Mouse (Mus musculus) G1E-ER4 (cell line): ENCODE data around the gene Taar7d. TPM values are rescaled to one million over a fixed set of nuclear protein-coding genes. Genes with fewer than 3 reads are reported as not detected.

ENCODE experiments used
- GATA1 ChIP-seq: IDR thresholded peaks from one replicate; pipeline ENCODE4 v1.8.0; 2012; ENCODE audit warnings: low read length, inconsistent platforms
- polyA plus RNA-seq: library from polyadenylated mRNA; stranded (reverse); fragments of >175 nt; gene quantifications from 2 replicates; pipeline ENCODE4 v1.2.3, GENCODE M21; 2012

Taar7d gene
- polyA plus RNA-seq: not detected in 2 replicates

DNA sequence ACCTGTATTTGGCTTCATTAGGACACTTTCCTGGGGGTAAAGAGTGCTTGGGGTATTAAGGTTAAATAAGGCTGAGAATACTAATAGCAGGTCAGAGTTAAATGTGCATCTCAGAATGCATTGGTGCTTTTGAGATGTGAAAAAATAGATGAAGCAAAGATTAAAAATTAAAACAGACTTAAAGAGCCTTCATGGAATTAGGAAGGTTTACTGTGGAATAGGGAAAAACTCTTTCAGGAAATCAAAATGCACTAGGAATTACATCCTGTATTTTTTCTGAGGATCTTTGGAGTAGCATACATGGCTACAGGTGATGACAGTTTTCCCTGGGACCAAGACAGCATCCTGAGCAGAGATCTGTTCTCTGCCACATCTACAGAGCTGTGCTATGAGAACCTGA lies at the start of gene Taar7d:
Gene Taar7d (plus strand): TSS at position 301 of the 400 bp plus-strand sequence.
- no peak for TF ChIP-seq GATA1

DNA sequence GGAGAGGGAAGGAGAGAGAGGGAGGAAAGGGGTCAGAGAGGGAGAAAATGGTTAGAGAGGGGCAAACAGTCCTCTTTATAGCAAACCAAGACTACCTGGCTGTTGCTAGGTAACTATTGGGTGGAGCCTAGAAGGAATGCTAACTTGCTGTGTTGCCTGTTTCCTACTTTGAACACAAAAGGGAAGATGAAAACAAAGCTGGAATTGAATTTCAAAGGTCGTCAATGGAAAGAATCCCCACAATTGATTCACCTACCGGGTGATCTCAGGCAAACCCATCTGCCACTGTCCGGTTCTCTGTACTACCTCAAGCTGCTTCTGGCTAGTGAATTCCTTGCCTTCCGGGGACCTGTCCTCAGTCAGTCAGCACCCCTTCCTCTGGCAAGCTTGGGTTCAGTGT lies 49.1 kb upstream of the Taar7d start:
- TF ChIP-seq GATA1: no peak

DNA sequence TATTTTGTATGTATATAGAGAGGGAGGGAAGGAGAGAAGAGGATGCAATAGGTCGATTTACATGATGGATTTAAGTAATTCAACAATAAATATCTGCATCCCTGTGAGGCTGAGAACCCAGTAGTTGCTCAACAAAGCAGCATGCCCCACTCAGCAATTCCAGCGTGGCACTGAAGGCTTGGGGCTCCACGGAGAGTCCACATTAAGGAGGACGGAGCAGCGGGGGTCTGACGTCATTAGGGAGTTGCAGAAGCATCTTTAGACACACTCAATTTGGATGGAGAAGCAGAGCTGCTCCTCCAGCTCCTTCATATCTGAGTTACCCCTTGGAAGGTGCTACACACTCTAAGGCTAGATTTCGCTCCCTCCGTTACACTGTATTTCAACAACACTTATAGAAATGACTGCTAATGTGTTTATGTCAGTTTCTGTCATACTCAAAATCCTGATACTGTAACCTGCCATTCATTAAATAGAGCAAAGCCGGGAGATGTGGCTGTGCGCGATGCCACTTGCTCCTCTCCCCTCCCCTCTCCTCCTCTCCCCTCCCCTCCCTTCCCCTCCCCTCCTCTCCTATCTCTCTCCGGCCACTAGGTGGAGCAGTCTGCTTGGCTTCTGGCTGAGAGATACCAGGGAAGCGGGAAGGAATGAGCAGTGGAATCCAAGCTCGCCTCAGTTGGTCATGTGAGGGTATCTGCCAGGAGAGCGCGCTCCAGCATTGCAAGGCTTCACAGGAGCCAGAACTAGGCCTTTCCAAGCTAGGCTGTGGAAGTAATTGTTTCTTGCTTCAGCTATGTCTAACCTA lies 47.9 kb upstream of the Taar7d start:
- no peak for TF ChIP-seq GATA1

DNA sequence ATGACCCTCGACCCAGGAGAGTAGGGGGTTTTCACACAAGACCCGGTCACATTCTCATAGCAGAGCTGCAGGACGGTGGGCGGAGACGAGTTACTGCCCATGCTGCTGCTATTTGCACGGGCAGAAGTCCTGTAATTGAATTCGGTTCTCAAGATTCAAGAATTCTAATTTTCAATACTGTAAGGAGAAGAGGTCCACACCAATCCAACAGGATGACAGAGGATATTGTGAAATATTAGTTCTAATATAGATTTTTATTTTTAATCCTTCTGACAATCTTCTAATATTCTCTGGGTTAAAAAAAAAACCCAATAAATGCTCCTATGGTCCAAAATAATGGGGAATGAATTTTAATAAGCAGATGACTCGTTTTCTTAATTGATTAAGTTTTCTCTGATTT lies 41.5 kb upstream of the Taar7d start, which contains the start of gene Taar6:
Gene Taar6 (minus strand): TSS at position 101 of the 400 bp plus-strand sequence.
- TF ChIP-seq GATA1: no peak

DNA sequence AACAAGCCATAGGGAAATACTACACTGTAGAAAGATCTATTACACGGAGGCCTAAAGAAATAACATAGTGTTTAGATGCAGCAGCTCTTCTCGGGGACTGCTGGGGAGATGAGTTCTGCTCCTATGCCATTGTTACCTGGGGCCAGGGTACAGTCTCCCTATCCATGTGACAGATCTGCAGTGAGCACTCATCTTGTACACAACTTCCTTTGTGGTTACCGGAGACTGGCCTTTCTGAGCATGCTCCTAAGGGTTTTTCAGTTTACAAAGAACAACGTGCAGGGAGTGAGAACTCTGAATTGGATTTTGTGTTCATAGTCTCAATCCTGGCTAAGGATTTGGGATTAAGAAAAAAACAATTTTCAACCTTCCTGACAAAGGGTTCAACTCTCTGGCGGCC lies 40.6 kb upstream of the Taar7d start:
- TF ChIP-seq GATA1: no peak

DNA sequence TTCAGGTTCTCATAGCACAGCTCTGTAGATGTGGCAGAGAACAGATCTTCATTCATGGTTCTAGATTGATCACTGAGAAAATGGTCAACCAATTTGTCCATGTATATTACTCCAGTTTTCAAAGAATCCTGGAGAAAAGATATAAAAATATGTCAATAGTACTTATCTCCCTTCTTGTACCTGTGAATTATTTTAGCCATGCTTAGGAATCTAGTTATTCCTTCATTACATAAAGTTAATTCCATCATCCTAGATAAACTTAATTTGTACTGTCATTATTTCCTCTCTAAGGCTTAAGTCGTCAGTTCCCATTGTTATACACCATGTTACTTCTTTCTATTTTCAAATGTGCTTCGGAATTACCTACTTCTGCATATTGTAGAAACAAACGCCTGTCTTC lies 33.6 kb upstream of the Taar7d start, which contains the start of gene Taar7a:
Gene Taar7a (minus strand): TSS at position 101 of the 400 bp plus-strand sequence.
- no peak for TF ChIP-seq GATA1

DNA sequence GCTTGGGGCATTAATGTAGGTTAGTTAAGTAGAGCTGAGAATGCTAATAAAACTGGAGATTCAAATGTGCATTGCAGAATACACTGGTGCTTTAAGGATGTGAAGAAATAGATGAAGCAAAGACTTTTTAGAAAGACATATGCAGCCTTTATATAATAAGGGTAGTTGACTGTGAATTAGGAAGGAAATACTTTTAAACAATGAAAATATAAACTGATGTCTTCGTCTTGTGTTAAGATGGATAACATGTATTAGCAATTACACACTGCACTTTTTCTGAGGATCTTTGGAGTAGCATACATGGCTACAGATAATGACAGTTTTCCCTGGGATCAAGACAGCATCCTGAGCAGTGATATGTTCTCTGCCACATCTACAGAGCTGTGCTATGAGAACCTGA lies 27.4 kb upstream of the Taar7d start, which contains the start of gene Taar7b:
Gene Taar7b (plus strand): TSS at position 301 of the 400 bp plus-strand sequence.
- no peak for TF ChIP-seq GATA1

DNA sequence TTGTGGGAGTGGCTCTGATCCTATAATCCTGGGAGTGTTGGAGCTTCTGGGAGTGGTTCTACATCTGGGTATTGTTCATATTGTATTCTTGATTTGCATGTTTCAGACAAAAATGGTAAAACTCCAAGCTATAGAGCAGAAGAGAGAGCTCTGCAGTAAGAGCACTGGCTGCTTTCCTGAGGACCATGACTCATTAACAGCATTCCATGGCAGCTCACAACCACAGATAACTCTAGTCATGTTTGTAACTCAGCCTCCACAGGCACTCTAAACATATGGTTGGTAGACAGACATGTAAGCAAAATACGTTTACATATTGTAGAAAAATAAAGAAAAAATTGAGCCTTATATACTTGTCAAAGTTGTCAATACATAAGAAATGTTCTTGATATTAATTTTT lies 20.6 kb upstream of the Taar7d start:
- TF ChIP-seq GATA1: no peak

DNA sequence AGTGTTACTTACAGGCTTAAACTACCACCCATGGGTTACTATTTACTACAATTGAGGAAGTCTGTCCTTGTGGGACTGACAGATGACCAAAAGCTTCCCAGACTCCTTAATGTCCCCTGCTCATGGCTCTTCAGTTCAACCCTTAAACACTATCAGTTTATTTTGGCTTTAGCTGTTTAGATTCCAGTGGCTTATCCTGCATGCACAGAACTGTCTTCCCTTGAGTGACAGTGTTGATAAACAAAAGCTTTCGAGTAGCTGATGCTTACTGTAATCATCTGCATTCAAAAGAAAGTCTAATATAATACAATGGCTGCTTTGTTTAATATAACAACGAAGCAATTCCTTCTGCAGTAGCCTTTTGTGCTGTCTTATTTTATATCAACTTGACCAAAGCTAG lies 20.0 kb upstream of the Taar7d start:
- TF ChIP-seq GATA1: no peak

DNA sequence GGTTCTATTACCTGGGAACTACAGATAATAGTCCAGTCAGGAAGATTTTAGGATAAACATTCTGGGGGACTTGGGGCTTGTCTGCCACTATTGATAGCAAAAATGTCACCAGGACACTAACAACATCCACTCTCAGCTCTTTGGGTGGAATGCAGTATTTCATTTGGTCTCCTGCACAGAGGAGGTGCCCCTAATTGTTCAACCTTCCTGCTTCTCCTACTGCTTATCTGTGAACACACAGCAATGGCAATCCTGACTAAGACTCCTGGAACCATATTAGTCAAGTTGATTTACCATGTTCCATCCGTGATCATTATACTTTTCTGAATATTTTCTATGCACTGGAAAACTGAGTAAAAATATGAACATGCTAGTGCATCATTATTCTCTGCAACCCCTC lies 18.9 kb upstream of the Taar7d start:
- no peak for TF ChIP-seq GATA1

DNA sequence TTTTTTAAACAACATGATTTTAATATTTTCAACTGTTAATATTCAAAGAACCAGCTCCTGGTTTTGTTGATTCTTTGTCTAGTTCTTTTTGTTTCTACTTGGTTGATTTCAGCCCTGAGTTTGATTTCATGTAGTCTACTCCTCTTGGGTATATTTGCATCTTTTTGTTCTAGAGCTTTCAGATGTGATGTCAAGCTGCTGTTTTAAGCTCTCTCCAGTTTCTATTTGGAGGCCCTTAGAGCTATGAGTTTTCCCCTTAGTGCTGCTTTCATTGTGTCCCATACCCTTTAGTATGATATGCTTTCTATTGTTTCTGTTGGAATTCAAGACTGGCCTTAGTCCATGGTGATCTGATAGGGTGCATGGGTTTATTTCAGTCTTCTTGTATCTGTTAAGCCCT lies 4.3 kb downstream of the Taar7d start:
- no peak for TF ChIP-seq GATA1

DNA sequence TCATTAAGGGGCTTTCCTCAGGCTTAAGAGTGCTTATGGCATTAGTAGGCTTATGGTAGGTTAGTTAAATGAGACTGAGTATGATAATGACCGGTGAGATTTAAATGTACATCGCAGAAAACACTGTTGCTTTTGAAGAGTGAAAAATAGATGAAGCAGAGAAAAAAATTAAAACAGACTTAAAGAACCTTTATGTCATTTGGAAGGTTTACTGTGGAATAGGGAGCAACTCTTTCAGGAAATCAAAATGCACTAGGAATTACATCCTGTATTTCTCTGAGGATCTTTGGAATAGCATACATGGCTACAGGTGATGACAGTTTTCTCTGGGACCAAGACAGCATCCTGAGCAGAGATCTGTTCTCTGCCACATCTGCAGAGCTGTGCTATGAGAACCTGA lies 10.3 kb downstream of the Taar7d start, which contains the start of gene Taar7e:
Gene Taar7e (plus strand): TSS at position 301 of the 400 bp plus-strand sequence.
- TF ChIP-seq GATA1: no peak

DNA sequence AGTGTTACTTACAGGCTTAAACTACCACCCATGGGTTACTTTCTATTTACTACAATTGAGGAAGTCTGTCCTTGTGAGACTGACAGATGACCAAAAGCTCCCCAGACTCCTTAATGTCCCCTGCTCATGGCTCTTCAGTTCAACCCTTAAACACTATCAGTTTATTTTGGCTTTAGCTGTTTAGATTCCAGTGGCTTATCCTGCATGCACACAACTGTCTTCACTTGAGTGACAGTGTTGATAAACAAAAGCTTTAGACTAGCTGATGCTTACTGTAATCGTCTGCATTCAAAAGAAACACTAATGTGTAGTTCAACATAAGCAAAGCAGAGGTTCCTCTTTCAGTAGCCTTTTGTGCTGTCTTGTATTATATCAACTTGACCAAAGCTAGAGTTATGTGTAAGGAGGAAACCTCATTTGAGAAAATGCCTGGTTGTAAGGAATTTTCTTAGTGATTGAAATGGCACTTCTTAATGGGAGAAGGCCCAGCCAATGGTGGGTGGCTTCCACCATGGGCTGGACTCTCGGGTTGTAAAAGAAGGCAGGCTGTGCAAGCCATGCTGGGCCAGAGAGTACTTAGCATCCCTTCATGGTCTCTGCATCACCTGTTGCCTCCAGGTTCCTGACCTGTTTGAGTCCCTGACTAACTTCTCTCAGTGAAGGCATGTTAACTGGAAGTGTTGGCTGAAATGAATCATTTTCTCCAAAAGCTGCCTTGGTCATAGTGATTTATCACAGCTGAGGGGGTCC lies 13.3 kb downstream of the Taar7d start:
- TF ChIP-seq GATA1: no peak

DNA sequence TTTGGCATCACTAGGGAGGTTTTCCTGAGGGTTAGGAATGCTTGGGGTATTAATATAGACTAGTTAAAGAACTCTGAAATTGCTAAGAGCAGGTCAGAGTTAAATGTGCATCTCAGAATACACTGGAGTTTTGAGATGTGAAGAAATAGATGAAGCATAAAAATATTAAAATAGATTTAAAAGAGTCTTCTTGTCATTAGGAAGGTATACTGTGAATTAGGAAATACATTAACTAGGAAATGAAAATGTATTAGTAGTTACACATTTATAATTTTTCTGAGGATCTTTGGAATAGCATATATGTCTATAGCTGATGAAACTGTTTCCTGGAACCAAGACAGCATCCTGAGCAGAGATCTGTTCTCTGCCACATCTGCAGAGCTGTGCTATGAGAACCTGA lies 22.2 kb downstream of the Taar7d start, which contains the start of gene Taar7f:
Gene Taar7f (plus strand): TSS at position 301 of the 400 bp plus-strand sequence.
- TF ChIP-seq GATA1: no peak

DNA sequence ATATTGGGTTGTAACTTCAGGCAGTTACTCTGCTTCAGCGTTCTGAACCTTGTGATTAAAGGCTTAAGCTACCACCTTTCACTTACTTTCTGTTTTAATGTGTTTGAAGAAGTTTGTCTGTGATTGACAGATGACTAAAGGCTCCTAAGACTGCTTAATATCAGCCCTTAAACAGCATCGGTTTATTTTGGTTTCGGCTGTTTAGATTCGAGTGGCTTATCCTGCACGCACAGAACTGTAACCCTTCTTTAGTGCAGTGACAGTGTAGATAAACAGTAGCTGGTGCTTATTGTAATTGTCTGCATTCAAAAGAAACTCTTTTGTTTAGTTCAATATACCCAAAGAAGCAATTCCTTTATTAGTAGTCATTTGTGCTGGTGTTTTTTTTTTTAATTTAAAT lies 25.0 kb downstream of the Taar7d start:
- no peak for TF ChIP-seq GATA1

DNA sequence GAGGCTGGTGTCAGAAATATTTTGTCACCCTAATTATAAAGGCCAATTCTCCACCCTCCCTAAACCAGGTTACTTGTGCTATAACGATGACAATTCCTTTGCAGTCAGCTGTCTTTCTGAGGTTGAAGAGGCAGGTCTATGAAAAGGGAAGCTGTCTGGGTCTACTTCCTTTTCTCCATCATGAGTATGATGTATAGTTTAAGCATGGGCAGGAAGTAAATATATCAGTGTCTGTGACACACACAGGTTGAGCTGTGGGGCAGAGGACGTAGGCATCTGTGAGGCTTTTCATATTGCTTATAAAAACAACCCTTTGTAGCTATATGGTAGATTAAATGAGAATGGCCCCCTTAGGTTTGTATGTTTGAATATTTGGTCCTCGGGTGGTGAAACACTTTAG lies 32.0 kb downstream of the Taar7d start:
- TF ChIP-seq GATA1: no peak
